Mouse (Mus musculus): ENCODE data around the gene Smarca2.

- TF ChIP-seq POLR2A (IDR thresholded peaks at IDR 0.05; ENCODE audit: control insufficient read depth, low read depth, low read length) (no peak), CTCF (IDR thresholded peaks at IDR 0.05; ENCODE audit: control insufficient read depth, insufficient read depth, insufficient replicate concordance, low read depth, low read length) (no peak)
Observed at GRCm38 (mm10) chr19:26731809-26732208, 127.0 kb downstream of the Smarca2 start.
